Mouse (Mus musculus) spleen, adult 2 months (tissue): Measurements from ENCODE around the gene Ccdc87.

ENCODE experiments used
- CTCF ChIP-seq: fragments of 200-500 bp; IDR thresholded peaks from 2 replicates; pipeline ENCODE4 v1.5.1; 2011; ENCODE audit warnings: mild to moderate bottlenecking, inconsistent platforms; ENCODE audit not compliant: insufficient read depth, insufficient read length, insufficient replicate concordance; ENCODE audit errors: extremely low read depth
- POLR2A ChIP-seq: fragments of 200-500 bp; IDR thresholded peaks from 2 replicates; pipeline ENCODE4 v1.6.1; 2011; ENCODE audit warnings: low read depth, low read length, inconsistent platforms

- TF ChIP-seq CTCF (no peak), POLR2A (no peak)
Observed at GRCm38 (mm10) chr19:4842611-4843010, 3.4 kb downstream of the Ccdc87 start.
